Mouse (Mus musculus): ENCODE results near the gene BC049715. TPM values are rescaled to one million over a fixed set of nuclear protein-coding genes. Genes with fewer than 3 reads are reported as not detected.
A peak's percentile ranks its signal among the peaks of the same experiment; 100 is the strongest.

BC049715 gene
- polyA plus RNA-seq, 1 experiment from 2014 or later: 2.2 TPM

DNA sequence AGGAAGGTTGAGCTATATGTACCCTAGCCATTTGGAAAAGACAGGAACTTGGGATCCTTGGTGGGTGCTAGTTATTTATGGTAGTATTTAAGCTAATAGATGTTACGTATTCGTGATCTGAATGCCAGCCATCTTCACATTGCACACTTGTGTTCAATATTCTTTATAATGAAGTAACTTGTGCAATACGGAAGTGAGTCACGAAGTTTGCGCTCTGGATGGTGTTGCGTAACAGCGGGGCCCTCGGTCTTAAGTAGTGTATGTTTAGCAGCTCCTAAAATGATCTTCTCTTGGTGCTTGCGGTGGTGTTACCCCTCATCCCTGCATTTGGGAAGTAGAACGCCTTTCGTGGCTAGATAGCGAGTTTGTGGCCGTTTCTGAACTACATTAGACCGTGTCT lies 18.3 kb upstream of the BC049715 start:
- ATAC-seq (ENCODE audit: insufficient number of reproducible peaks, insufficient read depth, low FRiP score, low TSS enrichment): no peak
- Histone ChIP-seq H3K27ac (no peak overlapping the region), H3K27me3 (no peaks in the 10 kb centered on the region), H3K4me3 (peak overlapping the region; percentile 83), H3K4me2 (replicated peaks) (peak overlapping the region; percentile 95), H3K4me1 (peaks cover 13% of the 10 kb centered on the region; the same call in 1 of the 2 replicates), H3K9me3 (no peaks in the 10 kb centered on the region), H3K9ac (peak overlapping the region; percentile 65), H3K36me3 (peaks cover 27% of the 10 kb centered on the region)
- 37% methylated on average over 14 of the region's 14 CpGs for WGBS

DNA sequence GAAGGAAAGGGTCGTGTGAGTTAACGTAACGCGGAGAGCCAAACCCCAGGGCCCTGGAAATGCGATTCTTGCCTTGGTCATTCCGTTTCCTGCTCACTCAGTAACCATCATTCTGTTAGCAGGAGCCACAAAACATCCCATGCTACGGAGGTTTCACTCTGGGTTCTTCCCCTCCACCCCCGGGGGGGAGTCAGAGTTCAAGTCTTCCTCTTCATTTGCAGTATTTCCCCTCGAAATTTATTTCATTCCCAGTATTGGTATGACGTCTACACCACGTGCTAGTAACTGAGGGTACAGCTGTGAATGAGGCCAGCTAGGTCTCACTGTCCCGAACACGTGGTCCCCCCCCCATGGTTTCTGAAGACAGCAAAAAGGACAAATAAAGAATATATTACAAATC lies 17.8 kb upstream of the BC049715 start:
- no peak overlapping the region for H3K27ac ChIP-seq
- H3K4me2 ChIP-seq (replicated peaks): peak overlapping the region; percentile 95
- H3K4me3 ChIP-seq: peak overlapping the region; percentile 83; the same call in 1 of the 2 replicates
- H3K36me3 ChIP-seq: peaks cover 33% of the 10 kb centered on the region
- no peak overlapping the region for H3K9ac ChIP-seq
- no peaks in the 10 kb centered on the region for H3K27me3 ChIP-seq
- 62% methylated on average over 13 of the region's 13 CpGs for WGBS
- no peaks in the 10 kb centered on the region for H3K9me3 ChIP-seq
- H3K4me1 ChIP-seq: peaks cover 13% of the 10 kb centered on the region; the same call in 1 of the 2 replicates
- ATAC-seq (ENCODE audit: insufficient number of reproducible peaks, insufficient read depth, low FRiP score, low TSS enrichment): no peak

DNA sequence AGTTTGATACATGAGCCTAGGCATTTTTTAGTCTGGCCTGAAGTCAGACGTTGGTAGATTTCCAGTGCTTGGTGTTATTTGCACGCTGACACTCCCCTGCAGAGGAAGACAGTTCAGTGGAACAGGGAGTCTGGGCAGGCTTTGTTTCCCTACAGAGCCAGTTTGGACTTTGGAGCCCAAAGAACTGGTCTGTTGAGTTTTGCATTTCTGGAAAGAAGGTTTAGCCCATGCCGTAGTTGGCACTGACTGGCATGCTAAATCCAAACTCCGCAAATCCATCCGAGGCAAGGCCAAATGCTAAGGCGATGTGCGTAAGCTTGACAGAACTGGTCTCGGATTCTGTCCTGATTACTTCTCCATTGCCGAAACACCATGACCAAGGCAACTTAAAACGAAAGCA lies 16.2 kb upstream of the BC049715 start:
- H3K9me3 ChIP-seq: no peaks in the 10 kb centered on the region
- H3K4me1 ChIP-seq: peaks cover 13% of the 10 kb centered on the region; the same call in 1 of the 2 replicates
- no peak for ATAC-seq (ENCODE audit: insufficient number of reproducible peaks, insufficient read depth, low FRiP score, low TSS enrichment)
- 87% methylated on average over 10 of the region's 10 CpGs for WGBS
- H3K27me3 ChIP-seq: no peaks in the 10 kb centered on the region
- H3K36me3 ChIP-seq: peaks cover 45% of the 10 kb centered on the region
- no peak overlapping the region for H3K4me2 ChIP-seq (replicated peaks)
- H3K27ac ChIP-seq: no peak overlapping the region
- H3K4me3 ChIP-seq: no peak overlapping the region
- no peak overlapping the region for H3K9ac ChIP-seq

DNA sequence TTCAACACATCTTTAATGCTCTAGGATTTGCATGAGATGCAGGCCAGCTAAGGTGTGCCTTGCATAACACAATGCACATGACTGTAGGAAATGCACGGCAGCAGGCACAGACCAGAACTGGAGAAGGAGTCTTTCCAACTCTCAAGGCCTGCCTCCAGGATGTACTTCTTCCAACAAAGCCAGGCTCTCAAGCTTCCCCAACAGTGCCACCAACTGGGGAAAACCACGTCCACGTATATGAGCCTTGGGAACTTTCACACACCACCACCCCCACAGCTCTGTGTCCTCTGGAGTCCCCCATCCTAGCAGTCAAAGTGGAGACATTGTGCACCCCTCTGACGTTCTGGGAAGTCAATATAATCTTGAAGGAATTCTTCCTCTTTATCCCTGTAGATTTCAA lies 14.3 kb upstream of the BC049715 start:
- Histone ChIP-seq H3K4me2 (replicated peaks) (no peak overlapping the region), H3K4me1 (peaks cover 13% of the 10 kb centered on the region; the same call in 1 of the 2 replicates), H3K27me3 (no peaks in the 10 kb centered on the region), H3K4me3 (no peak overlapping the region), H3K27ac (no peak overlapping the region), H3K36me3 (peaks cover 63% of the 10 kb centered on the region), H3K9ac (no peak overlapping the region), H3K9me3 (no peaks in the 10 kb centered on the region)
- ATAC-seq (ENCODE audit: insufficient number of reproducible peaks, insufficient read depth, low FRiP score, low TSS enrichment): no peak
- 49% methylated on average over 4 of the region's 4 CpGs for WGBS

DNA sequence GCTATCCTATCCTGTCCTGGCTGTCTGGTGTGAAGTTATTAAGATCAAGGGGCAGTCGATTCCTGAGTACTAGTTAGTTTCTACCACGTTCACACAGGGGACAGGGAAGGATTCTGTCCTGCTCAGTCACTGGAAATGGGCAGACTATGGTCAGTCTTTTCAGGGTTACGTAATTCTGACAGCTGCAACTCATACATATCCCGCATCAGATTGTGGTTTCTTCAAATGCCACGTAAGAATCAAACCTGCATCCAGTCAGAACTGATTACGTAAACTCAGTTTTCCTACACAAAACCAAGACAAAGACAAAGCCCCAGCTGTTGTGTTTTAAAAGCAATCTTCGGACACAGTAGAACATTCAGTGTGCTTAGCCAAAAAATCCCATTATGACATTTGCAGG lies 12.0 kb upstream of the BC049715 start:
- H3K4me3 ChIP-seq: no peak overlapping the region
- H3K4me2 ChIP-seq (replicated peaks): no peak overlapping the region
- H3K9ac ChIP-seq: no peak overlapping the region
- ATAC-seq (ENCODE audit: insufficient number of reproducible peaks, insufficient read depth, low FRiP score, low TSS enrichment): no peak
- H3K9me3 ChIP-seq: no peaks in the 10 kb centered on the region
- H3K27me3 ChIP-seq: no peaks in the 10 kb centered on the region
- H3K27ac ChIP-seq: no peak overlapping the region
- no peaks in the 10 kb centered on the region for H3K4me1 ChIP-seq
- H3K36me3 ChIP-seq: peaks cover 81% of the 10 kb centered on the region
- 93% methylated on average over 7 of the region's 7 CpGs for WGBS

DNA sequence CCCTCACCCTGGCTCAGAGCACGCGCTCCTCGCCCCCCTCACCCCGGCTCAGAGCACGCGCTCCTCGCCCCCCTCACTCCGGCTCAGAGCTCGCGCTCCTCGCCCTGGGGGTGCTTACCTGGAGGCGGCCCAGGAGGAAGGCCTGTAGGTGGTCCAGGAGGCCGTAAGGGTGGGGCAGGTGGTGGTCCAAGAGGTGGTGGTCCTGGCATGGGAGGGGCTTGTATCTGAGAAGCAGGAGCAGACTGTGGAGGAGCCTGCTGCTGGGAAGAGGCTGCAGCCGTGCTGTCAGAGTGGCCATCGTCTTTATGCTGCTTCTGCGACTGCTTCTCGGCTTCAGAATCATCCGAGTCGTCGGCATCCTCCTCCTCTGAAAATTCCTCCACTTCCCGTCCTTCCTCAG lies 10.6 kb upstream of the BC049715 start:
- H3K27me3 ChIP-seq: no peaks in the 10 kb centered on the region
- no peak overlapping the region for H3K9ac ChIP-seq
- H3K4me2 ChIP-seq (replicated peaks): no peak overlapping the region
- no peak overlapping the region for H3K27ac ChIP-seq
- no peak overlapping the region for H3K4me3 ChIP-seq
- no peak for ATAC-seq (ENCODE audit: insufficient number of reproducible peaks, insufficient read depth, low FRiP score, low TSS enrichment)
- no peaks in the 10 kb centered on the region for H3K9me3 ChIP-seq
- H3K4me1 ChIP-seq: no peaks in the 10 kb centered on the region
- peaks cover 90% of the 10 kb centered on the region for H3K36me3 ChIP-seq
- WGBS: 94% methylated on average over 21 of the region's 21 CpGs

DNA sequence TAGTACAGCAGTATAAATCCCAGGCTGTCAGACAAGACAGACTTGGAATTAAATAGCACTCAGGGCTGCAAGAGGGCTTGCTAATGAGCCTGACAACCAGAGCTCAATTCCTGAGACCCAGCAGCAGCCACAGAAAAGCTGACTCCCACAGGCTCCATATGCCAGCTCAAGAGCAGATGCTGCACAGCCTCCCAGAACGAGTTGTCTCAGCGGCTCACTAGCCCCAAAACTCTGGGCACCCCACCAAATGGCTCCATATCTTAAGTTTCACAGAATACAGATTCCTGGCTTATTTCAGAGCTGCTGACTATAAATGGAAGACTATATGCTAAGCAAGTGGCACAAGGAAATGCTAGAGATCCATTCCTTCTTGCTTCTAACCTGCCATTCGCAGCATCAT lies 9.9 kb upstream of the BC049715 start:
- Histone ChIP-seq H3K4me2 (replicated peaks) (no peak overlapping the region), H3K27me3 (no peaks in the 10 kb centered on the region), H3K36me3 (peaks cover 90% of the 10 kb centered on the region), H3K9me3 (no peaks in the 10 kb centered on the region), H3K27ac (no peak overlapping the region), H3K4me3 (no peak overlapping the region), H3K4me1 (no peaks in the 10 kb centered on the region), H3K9ac (no peak overlapping the region)
- 93% methylated on average over 3 of the region's 3 CpGs for whole genome bisulfite sequencing
- no peak for ATAC-seq (ENCODE audit: insufficient number of reproducible peaks, insufficient read depth, low FRiP score, low TSS enrichment)

DNA sequence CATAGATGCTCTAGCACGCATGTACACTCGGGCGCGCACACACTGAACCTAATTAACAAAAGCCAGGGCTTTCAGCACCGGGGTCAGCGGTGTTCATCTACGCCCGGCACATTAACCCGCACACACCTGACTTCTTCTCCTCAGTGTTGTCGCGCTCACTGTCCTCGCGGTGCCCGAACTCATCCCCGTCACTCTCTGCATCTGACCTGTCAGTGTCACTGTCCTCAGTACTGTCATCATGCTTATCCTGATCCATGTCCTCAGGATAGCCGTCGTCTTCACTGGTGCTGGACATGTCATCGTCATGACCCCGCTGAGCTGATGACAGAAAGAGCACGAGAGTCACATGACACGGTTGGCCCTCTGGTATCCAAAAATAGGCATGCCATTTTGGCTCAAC lies 7.0 kb upstream of the BC049715 start:
- ATAC-seq (ENCODE audit: insufficient number of reproducible peaks, insufficient read depth, low FRiP score, low TSS enrichment): 0 out of 2 replicates have a peak, but pooled peaks have one; percentile 37
- Histone ChIP-seq H3K4me1 (no peaks in the 10 kb centered on the region), H3K4me2 (replicated peaks) (no peak overlapping the region), H3K4me3 (no peak overlapping the region), H3K9ac (no peak overlapping the region), H3K27me3 (no peaks in the 10 kb centered on the region), H3K27ac (no peak overlapping the region), H3K36me3 (peaks cover 86% of the 10 kb centered on the region), H3K9me3 (no peaks in the 10 kb centered on the region)
- WGBS: 95% methylated on average over 21 of the region's 21 CpGs

DNA sequence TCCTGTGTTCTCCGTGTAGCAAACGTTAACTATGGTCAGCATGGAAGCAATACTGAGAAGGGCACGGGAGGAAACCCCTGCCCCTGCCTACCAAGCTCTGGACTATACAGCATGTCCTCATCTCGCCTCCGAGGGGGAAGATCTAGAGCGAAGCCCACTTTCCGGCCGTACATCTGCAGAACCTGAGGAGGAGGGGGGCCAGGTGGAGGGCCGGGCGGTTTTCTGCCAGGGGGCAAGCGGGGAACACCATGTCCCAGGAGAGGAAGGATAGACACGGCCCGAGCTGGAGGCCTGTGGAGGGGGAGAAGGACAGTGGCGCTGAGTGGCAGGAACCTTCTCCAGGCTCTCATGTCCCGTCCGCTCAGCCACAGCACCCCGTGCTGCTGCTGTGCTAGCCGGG lies 6.3 kb upstream of the BC049715 start:
- Histone ChIP-seq H3K9me3 (no peaks in the 10 kb centered on the region), H3K36me3 (peaks cover 80% of the 10 kb centered on the region), H3K27me3 (no peaks in the 10 kb centered on the region), H3K4me2 (replicated peaks) (no peak overlapping the region), H3K4me1 (no peaks in the 10 kb centered on the region), H3K27ac (no peak overlapping the region), H3K4me3 (no peak overlapping the region), H3K9ac (no peak overlapping the region)
- ATAC-seq (ENCODE audit: insufficient number of reproducible peaks, insufficient read depth, low FRiP score, low TSS enrichment): no peak
- 90% methylated on average over 18 of the region's 18 CpGs for WGBS

DNA sequence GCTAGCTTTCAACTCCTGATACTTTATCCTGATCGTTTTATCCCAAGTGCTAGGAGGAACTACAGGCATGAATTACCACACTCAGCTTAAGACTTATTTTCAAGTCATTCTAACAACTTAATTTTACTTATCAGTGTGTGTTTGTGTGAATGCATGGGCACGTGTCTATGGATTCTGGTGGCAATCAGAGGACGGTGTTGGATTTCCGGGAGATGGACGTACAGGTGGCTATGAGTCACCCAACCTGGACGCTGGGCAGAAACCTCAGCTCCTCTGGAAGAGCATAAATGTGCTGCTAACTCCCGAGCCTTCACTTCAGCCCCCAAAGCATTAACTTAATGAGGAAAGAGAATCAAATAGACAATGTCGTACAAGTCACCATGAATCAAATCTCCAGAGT lies 2.4 kb upstream of the BC049715 start:
- no peak overlapping the region for H3K27ac ChIP-seq
- no peak overlapping the region for H3K4me2 ChIP-seq (replicated peaks)
- peaks cover 7% of the 10 kb centered on the region; the same call in 1 of the 2 replicates for H3K4me1 ChIP-seq
- H3K9ac ChIP-seq: no peak overlapping the region
- WGBS: 93% methylated on average over 8 of the region's 8 CpGs
- no peaks in the 10 kb centered on the region for H3K9me3 ChIP-seq
- H3K36me3 ChIP-seq: peaks cover 47% of the 10 kb centered on the region
- H3K4me3 ChIP-seq: no peak overlapping the region
- ATAC-seq (ENCODE audit: insufficient number of reproducible peaks, insufficient read depth, low FRiP score, low TSS enrichment): no peak
- H3K27me3 ChIP-seq: no peaks in the 10 kb centered on the region

DNA sequence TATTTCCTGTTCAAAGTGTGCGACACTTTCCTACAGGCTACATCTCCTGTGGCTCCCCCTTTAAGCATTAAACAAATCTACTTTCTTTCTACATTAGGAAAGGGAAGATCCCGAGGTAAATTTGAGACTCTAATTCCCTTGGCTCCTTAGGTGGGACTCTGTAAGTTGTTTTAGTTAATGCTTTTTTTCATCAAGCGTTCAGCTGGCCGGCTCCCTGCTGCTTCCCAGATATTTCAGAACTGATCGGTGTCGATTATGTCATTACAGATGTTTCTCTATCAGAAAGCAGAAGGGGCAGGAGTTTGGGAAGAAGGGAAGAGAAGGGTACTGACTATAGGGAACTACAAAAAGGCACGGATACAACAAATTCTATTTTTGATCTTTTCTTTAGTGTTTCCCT lies 310 bp upstream of the BC049715 start:
- 17% methylated on average over 7 of the region's 7 CpGs for WGBS
- H3K4me2 ChIP-seq (replicated peaks): peak overlapping the region; percentile 65
- peak overlapping the region; percentile 87 for H3K4me3 ChIP-seq
- no peaks in the 10 kb centered on the region for H3K27me3 ChIP-seq
- H3K27ac ChIP-seq: no peak overlapping the region
- H3K9ac ChIP-seq: peak overlapping the region; percentile 96
- peaks cover 7% of the 10 kb centered on the region; the same call in 1 of the 2 replicates for H3K4me1 ChIP-seq
- no peaks in the 10 kb centered on the region for H3K9me3 ChIP-seq
- H3K36me3 ChIP-seq: peaks cover 25% of the 10 kb centered on the region
- no peak for ATAC-seq (ENCODE audit: insufficient number of reproducible peaks, insufficient read depth, low FRiP score, low TSS enrichment)

DNA sequence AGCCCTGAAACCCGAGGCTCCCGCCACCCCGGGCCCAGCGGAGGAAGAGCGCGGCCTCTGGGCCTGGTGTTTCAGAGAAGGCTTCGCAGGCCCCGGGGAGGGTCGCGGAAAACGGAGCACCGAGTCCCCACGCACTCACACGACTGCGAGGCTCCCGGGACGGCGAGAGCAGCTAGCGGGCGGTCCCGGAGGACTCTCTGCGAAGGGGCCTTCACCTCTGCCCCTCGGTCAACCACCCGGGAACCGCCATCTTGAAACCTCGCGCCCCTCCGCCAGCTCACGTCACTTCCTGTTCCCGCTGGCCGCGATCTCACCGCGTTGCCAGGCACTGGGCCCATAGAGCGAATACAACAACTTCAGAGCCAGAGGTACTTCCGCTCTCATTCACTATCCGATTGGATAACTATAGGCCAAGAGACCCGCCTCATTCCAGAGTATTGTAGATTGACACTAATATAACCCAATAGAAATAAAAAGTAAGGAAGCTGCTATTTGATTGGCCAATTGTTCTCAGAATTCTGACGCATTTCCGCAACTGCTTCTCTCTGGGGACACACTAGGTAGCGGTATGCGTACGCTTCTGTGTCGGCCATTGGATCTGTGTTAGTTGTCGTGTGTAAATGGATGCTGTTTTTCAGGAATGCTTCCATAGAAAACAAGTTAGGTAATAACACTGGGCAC lies 595 bp downstream of the BC049715 start, which contains the start of gene Wbp11:
Gene Wbp11 (minus strand): TSS at position 353 of the 681 bp plus-strand sequence.
- H3K9me3 ChIP-seq: no peaks in the 10 kb centered on the region
- H3K4me2 ChIP-seq (replicated peaks): peak within 1 kb of the TSS; percentile 65
- H3K4me1 ChIP-seq: peaks cover 7% of the 10 kb centered on the region; the same call in 1 of the 2 replicates
- under 1% methylated on average over 45 of the region's 45 CpGs for WGBS
- peak within 1 kb of the TSS; percentile 79 for H3K27ac ChIP-seq
- peak; percentile 100 for ATAC-seq (ENCODE audit: insufficient number of reproducible peaks, insufficient read depth, low FRiP score, low TSS enrichment)
- peak within 1 kb of the TSS; percentile 96 for H3K9ac ChIP-seq
- peaks cover 16% of the 10 kb centered on the region for H3K36me3 ChIP-seq
- H3K4me3 ChIP-seq: peak within 1 kb of the TSS; percentile 87
- H3K27me3 ChIP-seq: no peaks in the 10 kb centered on the region
